Mouse (Mus musculus) E14TG2a.4 (cell line): ENCODE data around the gene Styxl1.

Source experiments
- CTCF ChIP-seq: conservative IDR thresholded peaks from 2 replicates; pipeline ENCODE4 v1.5.1; 2014; ENCODE audit warnings: low read length
- NANOG ChIP-seq: IDR thresholded peaks from 2 replicates; pipeline ENCODE4 v1.6.1; 2014; ENCODE audit warnings: borderline replicate concordance, low read length, mixed read lengths

GRCm38 (mm10) chr5:135722121-135722520, 56.1 kb downstream of the Styxl1 start:
- TF ChIP-seq CTCF (no peak), NANOG (no peak)
